Mouse (Mus musculus) hindlimb bud, embryonic 11.5 days (tissue): ENCODE results near the gene Ccar1.
"Not testable (repeated sequence)": the region's sequence is repeated elsewhere in the genome, so short reads cannot be mapped to it uniquely, and the experiment has no call there.

ENCODE experiments used
- DNase-seq: peaks from one replicate; pipeline ENCODE4 v3.0.0-alpha.2; 2012; ENCODE audit warnings: low read depth, low spot score; ENCODE audit errors: extremely low spot score

The Ccar1 gene

DNA sequence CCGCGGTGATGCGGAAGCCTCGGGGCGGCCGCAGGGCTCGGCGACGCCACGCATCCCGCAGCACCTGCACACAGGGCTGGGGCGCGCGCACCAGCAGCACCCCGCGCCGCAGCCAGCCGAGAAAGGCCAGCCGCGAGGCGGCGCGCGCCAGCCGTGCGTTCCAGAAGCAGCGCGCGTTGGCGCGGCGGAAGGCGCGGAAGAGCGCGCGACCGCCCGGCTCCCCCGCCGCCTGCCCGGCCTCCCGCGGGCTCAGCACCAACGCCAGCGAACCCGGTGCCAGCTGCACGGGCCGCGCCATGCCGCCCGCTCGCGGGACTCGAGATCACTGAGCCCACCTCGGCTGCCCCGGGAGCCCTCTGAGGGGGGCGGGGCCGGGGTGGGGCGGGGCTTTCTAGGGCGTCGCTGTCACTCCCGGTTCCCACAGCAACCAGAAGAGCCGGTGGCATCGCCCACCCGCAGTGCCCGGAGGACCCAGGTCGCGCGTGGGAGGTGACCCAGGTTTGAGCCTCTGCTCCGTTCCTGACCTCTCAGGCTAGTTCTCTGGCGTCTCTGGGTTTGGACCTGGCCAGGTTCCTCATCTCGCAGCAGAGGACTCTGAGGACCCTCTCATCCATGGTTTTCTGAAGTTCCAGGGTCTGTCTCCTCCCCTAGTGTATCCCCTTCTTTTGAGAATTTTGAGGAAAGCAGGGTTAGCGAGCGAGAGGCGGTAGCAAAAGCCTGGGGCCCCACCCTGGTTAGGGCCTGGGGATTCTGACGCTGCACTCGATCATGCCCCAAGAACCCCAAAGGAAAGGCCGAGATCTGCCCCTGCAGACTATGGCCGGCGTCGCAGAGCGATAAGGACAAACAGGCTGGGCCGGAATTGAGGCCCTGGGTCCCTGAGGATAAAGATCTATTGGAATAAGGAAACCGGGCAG is 66.1 kb downstream of the Ccar1 start, which contains the start of gene Stox1:
Gene Stox1 (minus strand): TSS at position 358 of the 917 bp plus-strand sequence.
- DNase-seq = no peak

DNA sequence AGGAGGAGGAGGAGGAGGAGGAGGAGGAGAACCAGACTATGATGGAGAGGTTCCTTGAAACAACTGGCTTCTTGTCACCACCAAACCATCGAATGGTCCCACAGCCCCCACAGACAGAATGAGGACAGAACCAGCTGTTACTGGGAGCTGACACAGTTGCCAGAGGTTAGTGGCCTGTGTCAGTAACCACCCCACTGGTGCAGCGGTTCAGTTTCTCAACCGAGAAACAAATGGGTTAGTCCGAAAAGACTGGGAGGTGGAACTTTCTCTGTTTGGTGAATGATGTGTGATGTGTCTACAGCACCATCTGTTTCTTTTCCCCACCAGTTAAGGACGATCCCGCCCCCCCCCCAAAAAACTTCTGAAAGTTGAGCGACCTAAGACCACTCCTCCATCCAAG is 67.2 kb downstream of the Ccar1 start:
- no peak for DNase-seq

DNA sequence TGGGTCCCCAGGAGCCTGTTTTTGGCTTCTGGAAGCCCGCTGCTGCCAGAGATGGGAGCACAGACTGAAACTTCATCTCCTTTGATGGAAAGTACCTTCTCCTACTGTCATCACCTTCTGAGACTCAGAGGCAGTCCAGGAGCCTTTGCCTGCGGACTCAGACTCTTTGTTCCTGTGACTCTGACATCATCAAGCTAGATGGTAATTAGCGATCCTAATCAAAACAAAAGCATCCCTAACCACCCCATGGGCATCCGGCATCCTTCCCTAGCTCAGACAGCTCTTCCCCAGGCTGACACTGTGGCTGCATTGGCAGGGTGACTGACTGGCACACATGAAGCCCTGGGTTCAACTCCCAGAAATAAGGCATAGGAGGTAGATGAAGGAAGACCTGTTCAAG is 69.4 kb downstream of the Ccar1 start:
- no peak for DNase-seq

DNA sequence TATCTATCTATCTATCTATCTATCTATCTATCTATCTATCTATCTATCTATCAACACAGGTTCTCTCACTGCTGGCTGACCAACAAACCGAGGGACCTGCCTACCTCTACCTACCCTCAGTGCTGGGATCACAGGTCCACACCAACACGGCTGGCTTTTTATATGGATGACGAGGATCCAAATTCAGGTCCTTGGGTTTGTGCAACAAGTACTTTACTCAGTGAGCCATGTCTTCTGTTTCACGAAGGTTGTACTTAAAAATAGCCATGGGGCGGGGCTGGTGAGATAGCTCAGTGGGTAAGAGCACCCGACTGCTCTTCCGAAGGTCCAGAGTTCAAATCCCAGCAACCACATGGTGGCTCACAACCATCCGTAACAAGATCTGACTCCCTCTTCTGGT is 71.5 kb downstream of the Ccar1 start:
- not testable (repeated sequence) for DNase-seq

DNA sequence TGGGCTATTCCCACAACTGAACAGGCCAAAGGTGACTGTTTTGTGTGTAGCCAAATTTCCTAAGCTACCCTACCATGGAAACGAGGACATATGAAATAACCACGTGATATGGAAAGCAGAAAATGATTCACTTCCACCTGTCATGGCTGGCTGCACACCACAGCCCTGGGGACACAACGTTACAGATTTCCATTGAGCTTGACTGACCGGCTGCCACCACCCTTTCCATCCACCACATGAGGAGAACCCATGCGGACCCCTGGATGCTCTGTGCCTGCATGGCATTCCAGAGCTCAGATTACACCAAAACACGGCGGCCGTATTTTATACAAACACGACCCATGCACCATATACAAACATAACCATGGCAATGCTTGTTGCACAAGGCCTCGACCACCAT is 78.6 kb downstream of the Ccar1 start:
- no peak for DNase-seq

DNA sequence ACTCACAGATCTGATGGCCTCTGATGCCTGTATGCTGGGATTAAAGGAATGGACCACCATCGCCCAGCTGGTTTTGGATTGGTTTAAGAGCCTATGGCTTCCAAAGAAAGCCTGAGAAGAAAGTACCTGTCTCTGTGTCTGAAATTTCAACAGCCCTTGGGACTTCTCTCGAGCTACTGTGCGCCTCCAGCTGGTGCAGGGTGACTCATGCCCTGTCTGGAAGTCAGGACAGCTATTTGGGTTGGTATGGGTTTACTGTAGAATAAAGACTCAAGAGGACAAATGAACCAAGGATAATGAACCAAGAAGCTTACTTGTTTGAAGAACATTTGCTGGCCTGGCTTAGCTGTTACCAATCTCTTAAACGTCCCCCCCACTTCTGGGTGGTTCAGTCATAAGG is 88.5 kb downstream of the Ccar1 start:
- no peak for DNase-seq

DNA sequence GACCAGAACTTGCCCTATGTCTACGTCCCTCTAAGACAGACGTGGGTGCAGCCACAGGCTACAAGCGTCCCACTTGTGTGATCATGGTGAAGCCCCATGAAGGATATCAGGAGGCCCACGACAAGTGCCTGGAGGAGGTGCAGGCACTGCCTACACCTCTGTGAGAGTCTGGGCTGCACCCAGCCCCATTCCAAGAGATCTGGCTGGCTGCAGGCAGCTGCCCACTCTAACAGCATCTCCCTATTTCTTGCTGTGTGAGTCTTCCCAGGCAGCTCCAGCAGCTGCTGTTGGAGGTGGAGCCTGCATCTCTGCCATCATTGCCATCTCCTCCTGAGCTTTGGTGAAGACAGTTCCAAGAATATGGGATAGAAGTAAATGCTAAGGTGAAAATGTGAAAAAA is 89.7 kb downstream of the Ccar1 start:
- DNase-seq = no peak
